Mouse (Mus musculus) thymus, adult 18-20 months (tissue): ENCODE measurements around the gene Ptgr1.

ENCODE experiments used
- DNase-seq, 2 experiments: peaks; one replicate each; pipeline ENCODE4 v3.0.0; 2022; ENCODE audit warnings: mixed read lengths in 2 of 2

Ptgr1 gene

DNA sequence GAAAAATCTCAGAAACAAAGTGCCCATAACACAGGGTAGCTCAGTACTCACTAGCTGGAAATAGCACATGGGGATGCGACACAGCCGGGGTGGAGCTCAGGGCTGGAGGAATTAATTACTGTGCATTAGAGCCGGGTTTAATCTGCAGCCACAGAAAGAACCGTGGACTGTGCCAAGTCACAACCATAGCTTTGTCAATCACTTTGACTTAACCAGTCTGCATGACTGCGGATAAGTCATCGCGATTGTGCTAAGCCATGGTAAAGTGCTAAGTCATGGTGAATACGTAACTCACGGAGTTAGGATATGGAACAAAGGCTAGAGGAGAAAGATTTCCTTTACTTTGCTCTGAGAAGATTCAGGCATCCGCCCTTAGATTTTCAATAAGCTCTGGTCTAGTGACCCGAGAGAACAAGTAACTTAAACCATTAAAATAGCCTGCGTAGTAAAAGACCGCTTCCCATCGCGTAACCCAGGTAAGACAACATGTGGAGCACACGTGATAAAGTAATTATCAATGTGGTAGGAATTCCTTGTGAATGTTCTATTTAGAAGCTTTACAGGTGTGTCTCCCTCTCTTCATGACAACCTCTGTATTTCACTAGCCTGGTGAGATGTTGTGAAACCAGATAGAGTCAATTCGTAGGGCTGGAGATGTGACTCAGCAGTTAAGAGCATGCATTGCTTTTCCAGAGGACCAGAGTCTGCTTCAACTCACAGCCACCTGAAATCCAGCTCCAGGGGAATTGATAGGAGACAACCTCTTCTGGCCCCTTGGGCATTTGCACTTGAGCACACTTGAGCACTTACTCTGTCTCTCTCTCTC is 3.9 kb upstream of the Ptgr1 start:
- DNase-seq = no peak

DNA sequence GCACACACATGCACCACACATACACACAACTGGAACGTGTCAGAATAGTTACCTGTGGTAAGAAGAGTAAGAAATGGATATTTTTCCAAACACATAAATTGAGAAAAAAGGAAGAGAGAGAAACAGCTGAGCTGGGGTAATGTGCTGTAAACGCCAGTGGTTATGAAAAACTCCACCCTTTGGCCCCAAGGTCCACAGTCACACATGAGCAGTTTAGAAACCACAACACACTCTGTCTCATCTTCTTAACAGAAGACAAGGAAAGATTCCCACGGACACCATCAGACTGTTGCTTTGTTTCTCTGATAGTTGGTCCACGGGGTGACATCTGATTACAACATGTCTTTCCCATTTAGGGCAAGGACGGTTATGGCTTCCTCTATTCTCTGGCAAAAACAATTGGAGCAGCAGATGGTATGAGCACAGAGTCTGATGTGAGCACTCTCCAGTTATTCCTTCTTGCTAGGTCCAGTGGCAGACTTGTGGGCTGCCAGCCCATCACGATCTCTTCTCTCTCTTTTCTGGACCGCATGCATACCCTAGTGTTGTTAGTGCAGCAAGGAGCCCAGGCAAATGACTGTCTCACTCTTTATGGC is 2.5 kb upstream of the Ptgr1 start:
- no peak for DNase-seq

DNA sequence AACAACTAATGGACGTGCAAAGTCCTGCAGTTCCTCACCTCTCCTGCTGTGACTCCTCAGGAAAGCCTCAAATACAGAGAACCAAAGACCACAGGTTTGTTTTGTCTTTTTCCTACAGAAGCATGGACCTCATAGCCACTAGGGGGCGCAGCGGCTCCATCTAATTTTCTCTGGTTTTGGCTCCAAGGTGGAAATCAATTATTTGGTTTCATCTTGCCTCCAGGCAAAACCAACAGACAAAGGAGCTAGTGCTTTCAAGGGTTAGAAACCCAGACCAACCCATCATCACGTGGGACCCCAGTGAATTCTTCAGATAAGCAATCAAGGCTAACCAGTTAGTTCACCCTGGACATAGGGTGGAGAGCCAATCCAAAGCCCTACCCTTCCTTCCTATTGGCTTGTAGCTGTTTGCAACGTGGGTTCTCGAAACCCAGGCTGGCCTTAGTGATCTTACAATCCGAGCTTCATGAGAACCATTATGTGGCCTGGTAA is 1.7 kb downstream of the Ptgr1 start:
- peak; percentile 49 to 58 for DNase-seq

DNA sequence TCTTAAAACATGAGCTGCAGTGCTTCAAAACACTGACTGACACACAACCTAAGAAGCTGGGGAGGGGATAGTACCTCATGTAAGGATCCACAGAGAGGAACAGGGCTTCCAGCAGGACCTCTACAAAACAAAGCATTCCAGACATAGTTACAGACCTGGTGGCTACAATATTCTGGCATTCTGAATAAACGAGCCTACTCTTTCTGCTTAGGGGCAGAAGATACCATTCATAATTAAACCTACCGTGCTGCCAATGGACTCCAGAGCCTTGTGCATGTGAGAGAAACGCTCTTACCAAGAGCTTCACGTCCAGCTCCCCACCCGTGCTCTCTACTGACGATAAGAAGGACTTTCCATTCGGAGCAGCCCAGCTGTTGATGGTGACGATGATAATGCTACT is 4.1 kb downstream of the Ptgr1 start:
- no peak for DNase-seq

DNA sequence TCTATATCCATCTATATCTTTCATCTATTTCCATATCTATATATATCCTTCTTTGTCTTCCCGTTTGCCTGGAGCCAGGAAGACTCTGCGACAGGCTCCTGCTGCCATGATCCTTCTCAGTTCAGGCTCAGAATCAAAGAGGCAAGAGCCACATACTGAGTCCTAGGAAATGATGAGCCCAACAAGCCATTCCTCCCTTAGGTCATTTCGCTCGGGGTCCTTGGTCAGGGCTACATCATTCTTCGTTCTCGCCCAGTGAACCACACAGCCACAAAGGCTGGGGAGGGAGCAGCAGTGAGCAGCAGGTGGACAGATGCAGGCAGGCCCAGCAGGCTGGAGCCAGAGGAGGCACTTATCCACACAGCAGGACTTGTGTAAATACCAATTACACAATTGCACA is 5.5 kb downstream of the Ptgr1 start:
- no peak for DNase-seq

DNA sequence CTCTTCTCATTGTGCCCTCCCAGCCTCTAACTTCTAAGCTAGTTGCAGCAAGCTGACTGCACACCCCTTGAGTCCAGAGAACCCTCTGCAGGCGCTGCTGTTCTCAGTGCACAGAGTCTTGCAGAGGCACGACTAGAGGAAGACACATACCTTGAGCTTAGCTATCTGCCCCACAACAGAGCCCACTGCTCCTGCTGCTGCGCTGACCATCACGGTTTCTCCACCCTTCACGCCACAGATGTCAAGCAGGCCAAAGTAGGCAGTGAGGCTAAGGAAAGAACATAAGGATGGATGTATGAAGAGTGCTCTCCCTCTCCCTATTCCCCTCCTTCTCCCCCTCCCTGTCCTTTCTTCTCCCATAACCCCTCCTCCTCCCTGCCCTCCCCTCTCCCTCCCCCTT is 11.2 kb downstream of the Ptgr1 start:
- DNase-seq = no peak

DNA sequence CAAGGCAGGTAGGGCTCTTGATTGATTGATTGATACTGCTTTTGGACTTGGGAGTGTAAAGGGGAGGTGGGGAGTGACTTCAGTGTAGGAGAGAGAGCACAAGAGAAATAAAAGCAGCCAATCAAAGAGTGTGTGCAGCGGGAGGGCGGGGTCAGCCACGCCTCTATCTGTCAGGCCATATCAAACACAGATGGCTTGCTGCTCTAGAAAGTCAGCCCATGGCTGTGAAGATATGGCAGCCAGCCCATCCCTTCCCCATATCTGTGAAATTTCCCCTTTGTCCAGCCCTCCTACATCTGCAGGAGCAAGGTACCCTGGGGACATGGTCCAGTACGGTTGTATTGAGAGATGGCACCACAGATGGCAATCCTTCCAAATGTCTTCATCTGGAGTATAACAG is 16.2 kb downstream of the Ptgr1 start:
- DNase-seq = no peak

DNA sequence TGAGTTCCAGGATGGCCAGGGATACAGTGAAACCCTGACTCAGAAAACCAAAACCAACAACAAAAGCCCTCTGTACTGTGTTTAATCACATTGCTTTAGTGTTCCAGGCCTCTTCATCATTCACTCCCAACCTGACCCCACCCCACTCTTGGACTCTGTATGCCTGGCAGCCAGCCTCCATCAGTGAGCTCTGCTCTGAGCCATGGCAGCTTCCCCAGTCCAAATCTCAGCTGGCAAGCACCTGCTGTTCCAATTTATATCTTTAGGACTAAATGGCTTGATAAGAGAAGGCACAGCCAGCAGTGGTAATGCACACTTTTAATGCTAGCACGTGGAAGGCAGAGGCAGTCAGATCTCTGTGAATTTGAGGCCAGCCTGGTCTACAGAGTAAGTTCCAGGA is 21.8 kb downstream of the Ptgr1 start:
- no peak for DNase-seq

DNA sequence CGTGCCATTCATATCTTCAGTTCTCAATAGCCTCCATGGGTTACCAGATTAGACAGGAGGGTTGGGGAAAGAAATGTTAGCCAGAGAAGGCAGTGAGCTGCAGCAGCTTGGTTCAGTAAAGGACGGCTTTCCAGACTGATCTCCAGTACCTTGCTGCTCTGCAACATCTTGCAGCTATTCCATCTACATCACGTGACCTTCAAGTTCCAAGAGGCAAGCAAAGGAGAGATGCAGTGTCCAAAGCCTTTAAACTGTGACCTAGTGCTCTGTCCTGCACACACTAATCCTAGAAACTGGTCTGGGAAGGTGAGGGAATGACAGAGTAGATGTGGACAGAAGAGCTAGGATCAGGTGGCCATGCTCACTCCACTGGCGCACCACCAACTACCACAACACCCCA is 23.6 kb downstream of the Ptgr1 start:
- no peak for DNase-seq

DNA sequence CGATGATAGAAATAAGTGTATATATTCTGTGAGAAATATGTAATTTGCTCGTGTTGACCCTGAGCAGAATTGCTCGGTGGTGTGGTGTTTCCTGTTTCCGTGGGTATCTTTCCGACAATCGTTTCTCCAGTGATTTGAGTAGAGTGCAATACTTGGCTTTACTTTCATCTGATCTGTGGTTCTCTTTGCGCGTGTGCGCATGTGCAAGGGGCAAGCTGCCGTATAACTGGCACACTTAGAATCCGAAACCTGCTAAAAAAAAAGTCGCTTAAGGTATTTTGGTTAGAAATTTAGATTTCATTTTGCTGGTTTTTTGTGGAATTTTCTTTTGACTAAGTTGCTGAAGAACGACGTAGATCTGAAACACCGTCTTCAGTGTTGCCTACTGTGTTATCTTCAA is 25.2 kb downstream of the Ptgr1 start:
- no peak for DNase-seq

DNA sequence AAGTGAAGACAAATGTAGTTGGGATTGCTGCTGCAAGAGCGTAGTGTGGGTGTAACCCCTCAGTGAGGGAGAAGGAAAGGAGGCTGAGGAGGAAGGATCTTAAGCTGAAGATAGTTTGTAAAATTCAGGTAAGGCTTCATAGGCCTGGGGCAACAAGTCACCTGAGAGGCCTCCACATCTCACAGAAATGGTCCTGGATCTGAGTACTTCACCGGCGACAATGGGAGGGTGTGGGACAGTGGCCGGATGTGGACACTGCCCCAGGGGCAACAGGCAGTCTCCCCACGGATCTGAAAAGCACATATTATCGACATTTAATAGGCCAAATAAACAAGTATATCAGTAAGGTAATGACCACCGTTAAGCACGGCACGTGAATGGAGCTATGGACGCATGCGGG is 34.3 kb downstream of the Ptgr1 start:
- DNase-seq = no peak

DNA sequence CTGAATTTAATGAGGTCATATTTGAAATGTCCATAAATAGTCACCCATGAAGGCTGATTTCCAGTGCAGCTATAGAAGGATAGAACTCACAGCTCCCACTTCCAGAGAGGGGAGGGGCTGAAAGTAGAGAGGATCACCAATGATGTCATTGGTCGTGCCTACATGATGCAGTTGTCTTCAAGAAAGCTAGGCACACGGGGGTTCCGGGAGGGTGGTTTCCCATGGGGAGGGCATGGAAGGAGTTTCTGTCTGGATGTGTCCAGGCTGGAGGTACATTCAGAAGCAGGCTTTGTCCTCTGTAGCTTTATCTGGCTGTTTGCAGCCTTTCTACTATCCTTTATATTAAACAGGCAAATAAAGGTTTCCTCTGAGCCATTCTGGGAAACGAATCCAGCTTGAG is 38.5 kb downstream of the Ptgr1 start:
- no peak for DNase-seq

DNA sequence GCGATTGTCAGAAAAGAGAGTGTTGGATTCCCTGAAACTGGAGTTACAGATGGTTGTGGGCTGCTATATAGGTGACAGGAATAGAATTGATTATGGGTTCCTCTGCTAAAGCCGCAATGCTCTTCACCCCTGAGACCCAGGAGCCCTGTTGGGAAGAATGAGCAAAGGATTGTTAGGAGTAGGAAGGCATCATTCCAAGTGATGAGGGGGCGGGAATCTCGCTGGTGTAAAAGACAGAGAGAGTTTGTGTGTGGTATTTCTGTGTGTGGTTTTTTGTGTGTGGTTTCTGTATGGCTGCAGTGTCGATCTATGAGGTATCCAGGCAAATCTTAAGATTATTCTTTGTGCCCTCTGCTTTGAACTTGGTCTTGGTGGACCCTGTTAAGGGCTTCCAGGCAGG is 42.2 kb downstream of the Ptgr1 start:
- no peak for DNase-seq

DNA sequence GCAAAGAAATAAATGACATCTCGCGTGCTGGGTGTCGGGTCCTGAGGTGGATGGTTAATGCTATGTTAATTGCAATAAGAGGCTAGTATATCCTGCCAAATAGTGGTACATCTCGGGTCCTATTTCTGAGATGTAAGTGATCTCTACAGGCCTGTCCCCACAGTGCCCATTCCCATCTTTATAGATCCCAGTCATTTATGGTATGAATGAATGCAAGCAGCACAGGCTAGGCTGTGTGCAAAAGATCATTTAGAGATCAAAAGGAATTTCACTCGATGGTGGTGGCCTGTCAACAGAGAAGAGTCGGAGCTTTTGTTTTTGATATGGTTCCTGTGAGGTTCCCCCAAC is 42.7 kb downstream of the Ptgr1 start:
- DNase-seq = no peak

DNA sequence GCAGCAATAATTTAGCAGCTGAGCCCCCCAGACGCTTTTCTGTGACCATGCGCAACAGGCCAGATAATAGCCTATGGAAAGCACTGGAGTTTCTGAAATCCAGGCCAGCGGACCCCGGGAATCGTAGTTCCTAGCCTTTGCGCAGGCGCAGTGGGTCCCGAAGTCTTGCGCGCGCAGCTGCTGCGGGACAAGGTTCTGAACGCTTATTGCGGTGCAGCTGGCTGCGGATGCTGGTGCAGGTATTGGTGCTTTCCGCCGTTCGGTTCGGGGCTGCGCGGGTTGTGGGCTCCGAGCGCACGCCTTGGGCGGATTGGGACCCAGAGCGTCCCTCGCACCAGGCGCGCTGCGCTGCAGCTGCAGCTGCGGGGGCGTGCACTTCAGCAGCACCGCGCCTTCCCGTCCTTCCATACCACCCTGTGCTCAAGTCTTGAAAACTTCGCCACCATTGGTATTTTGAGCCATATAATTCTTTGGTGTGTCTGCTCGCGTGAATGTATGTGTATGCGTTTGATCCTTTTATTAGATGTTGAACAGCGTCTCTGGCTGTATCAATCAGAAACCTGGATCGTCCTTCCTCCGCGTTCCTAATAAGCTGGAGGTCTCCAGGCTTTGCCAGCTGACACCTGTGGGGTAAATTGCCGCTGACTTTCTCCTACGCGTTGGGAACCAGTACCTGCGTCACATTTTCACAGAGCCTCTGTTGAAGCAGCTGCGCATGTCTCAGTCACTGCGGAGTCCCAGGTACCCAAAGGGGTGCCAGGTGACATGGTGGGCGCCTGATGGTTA is 43.3 kb downstream of the Ptgr1 start, which contains the start of gene Zkscan16:
Gene Zkscan16, plus strand, starts transcription at position 209 of the 786 bp plus-strand sequence.
- DNase-seq = peak; percentile 30 to 36

DNA sequence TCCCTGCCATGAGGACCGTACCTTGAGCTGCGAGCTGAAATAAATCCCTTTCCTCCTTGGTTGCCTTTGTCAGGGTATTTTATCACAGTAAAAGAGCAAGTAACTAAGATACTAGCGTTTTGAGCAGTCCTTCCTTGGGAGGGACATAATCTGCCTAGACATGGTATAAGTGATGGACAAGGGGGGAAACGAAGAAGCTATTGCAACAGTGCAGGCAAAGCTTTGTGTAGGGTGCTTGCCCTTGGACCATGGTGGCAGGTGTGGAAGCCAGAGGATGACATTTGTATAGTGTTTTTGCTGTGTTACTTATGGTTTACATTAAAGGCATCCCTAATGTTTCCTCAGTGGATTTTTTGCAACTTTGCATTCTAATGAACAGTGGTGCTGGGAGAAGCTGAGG is 44.0 kb downstream of the Ptgr1 start:
- no peak for DNase-seq

DNA sequence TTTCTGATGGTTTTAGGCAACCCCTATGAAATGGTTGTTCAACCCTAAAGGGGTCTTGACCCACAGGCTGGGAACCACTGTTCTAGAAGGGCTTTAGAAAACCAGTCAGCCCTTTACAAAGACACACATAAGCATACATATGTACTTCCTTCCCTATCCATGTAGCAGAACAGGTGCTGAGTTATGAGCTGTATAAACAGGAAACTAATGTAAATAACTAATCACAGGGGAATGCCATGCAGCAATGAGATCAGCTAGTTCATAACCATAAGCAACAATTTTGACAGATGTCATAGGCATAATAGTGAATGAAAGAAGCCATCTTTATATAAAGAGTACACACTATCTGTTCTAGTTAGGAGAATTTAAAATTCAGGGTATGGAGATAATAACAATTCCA is 45.3 kb downstream of the Ptgr1 start:
- no peak for DNase-seq

DNA sequence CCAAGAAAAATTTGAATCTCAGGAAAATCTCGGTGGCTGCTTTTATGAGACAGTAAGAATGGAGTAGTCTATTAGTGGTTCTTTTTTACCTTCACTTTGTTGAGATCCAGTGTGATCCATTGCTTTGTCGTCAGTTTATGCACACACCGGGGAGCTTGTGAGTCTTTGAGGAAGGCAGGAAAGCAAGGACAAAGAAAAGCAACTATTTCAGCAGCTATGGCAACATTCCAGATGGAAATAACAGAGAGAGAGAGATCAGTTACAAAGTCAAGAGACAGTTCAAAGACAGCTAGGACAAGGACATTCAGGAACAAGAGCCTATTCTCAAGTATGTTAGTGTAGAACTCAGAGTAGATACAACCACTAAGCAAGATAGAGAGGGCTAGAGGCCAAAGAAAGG is 51.1 kb downstream of the Ptgr1 start:
- DNase-seq = no peak

DNA sequence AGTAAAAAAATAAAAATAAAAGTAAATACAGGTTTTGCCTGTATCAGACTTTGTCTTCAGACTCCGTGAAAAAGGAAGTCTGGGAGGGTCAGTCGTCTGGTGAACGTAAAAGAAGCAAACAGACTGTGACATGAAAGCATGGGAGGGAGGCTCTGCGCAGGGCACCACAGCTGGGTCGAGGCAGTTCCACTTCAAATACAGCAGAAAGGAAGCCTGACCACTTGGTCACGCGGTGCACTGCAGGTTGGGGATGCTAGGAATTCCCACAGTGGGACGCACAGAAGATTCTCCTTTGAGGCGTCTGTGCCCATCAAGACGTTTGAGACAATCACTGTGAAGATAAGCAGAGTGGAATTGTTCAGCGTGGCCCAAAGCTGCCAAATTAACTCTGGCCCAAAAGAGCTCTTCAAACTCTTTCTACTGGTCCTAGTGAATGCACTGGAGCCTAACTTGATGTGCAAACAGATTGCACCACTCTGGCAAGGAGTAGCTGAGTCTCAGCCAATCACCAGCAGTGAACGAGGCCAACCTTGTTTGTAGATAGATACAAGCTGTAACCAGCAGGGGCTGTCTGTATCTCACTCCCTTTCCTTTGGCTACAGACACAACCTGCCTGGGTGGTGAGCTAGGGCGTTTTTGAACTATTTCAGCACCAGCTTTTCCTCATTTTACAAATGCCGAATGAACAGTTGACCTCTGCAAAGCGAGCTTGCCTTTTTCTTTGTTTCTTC is 52.0 kb downstream of the Ptgr1 start:
- DNase-seq = peak in 1 of 2 experiments; percentile 23

DNA sequence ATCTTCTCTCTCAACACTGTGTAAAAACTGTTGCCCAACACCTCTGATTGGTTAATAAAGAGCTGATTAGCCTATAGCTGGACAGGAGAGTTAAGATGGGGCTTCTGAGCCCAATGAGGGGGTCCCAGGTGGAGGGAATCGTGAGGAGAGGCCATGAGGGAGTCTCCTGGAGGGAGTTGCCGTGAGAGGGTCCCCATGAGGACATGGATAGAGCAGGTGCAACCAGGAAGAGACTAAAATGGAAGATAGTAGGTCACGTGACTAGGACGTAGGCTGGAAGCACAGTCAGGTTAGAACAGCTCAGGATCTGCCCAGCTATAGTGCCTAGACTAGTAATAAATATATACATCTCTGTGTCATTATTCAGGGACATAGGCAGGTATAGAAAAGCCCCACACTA is 52.6 kb downstream of the Ptgr1 start:
- DNase-seq = no peak

DNA sequence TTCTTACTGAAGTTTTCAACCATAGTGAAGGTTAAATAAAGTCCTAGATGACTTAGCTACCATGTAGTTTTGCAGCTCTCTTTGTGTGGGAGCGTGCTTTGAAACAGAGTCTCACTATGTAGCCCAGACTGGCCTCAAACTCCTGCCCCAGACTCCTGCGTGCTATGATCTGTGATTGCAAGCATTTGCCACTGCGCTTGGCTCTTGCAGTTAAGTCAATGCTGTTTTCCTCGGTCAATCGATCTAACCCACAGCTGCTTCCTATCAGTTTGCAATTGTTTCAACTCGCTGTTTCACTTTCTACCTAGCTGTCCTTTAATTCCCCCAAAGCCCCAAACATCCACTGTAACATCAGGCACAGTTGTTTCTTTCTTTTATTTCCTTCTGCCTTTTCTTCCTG is 54.4 kb downstream of the Ptgr1 start:
- DNase-seq = no peak

DNA sequence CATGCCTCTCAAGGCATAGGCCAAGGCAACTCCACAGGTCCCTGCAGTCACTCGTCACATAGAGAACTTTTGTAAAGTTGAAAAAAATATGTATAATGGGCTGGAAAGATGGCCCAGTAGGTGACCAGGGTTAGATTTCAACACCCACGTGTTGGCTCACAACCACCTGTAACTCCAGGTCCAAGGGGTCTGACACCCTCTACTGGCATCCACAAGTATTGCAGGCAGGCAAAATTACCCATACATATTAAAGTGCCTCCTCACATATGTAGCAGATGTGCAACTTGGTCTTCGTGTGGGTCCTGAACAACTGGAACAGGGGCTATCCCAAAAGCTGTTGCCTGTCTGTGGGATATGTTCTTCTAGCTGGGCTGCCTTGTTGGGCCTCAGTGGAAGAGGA is 59.3 kb downstream of the Ptgr1 start:
- no peak for DNase-seq

DNA sequence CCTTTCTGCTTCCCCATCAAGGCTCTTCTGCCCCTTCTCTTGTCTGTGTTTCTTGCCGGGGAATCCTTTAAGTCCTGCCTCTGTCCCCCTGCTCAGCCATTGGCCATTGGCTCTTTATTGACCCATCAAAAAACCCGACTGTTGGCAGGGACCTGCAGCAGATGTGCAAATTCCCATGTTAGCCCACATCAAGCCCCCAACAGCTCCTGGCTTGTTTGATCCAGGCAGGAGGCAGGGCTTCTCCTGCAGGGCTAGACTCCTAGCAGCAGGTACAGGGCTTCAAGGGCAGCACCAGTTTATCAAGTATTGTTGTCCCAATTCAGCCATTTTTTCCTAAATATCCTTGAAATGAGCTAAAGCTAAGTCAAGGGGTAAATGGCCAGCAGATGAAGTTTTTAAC is 60.8 kb downstream of the Ptgr1 start:
- no peak for DNase-seq
